Mouse (Mus musculus): ENCODE results near the gene Tunar.

DNA sequence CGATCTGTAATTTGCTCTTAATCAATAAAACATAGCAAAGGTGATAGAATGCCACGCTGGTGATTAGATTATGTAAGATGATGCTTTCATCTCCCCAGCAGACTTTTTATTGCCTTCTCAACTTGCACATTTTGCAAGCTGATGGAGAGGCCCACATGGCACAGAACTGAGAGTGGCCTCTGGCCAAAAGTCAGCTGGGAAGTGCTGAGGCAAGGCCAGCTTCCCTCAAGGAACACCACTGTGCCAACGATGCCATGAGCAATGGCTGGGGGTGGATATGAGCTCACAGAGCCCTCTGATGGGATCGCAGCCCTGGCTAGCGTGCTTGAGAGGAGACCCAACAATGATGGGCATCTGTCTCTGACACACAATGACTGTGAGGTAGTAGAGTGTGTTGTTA is 6.6 kb upstream of the Tunar start:
- TF ChIP-seq GATA1 (IDR thresholded peaks at IDR 0.05; ENCODE audit: borderline replicate concordance, low read length) (no peak), FLI1 (IDR thresholded peaks at IDR 0.05; ENCODE audit: low read length) (no peak)
